Mouse (Mus musculus) bone marrow, adult 2 months (tissue): ENCODE results near the gene Myo15b.

Experiments
- CTCF ChIP-seq: fragments of 200-500 bp; IDR thresholded peaks from 2 replicates; pipeline ENCODE4 v1.5.1; 2011; ENCODE audit warnings: low read length, control low read depth; ENCODE audit not compliant: control insufficient read depth, insufficient read depth
- POLR2A ChIP-seq: fragments of 200-500 bp; IDR thresholded peaks from 2 replicates; pipeline ENCODE4 v1.6.1; 2011; ENCODE audit warnings: low read depth, mild to moderate bottlenecking, control low read depth, low read length, borderline replicate concordance; ENCODE audit not compliant: control insufficient read depth

DNA sequence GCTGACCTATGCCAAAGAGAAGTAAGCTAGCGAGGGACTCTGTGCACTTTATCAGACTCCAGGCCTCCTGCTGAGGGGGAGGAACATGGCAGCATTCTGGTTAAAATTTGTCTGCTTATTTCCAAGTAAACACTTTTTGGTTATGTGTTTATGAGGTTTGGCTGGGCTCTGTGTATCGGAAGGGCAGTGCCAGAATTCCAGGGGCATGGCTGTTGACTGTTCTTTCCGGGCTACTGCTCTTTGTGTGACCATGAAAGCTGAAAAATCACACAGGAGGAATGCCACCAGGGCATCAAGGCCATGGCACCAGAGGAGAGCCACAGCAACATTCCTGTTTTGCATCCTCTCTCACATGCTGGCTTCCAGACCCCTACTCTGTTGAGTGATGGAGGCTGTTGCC lies 47.9 kb downstream of the Myo15b start:
- no peak for TF ChIP-seq CTCF
- TF ChIP-seq POLR2A, result no peak
